Mouse (Mus musculus) heart, embryonic 14.5 days (tissue): ENCODE results near the gene Jhy. TPM values are rescaled to one million over a fixed set of nuclear protein-coding genes. Genes with fewer than 3 reads are reported as not detected.

Source experiments
- ATAC-seq: fragments of 200-750 bp; cut with Nextera tagmentation; 2 replicates; pipeline ENCODE4 v1.8.0; 2017; ENCODE audit warnings: low read depth, moderate TSS enrichment; ENCODE audit not compliant: insufficient number of reproducible peaks, insufficient read depth, low FRiP score
- H3K27ac ChIP-seq, 2 experiments: fragments of 200-500 bp in 1 of 2; fragments of 300-500 bp in 1 of 2; sonication (generic) in 1 of 2; replicated peaks in 1 of 2; 2 replicates each; pipeline ENCODE4 v1.5.1; 2012 to 2014; ENCODE audit warnings: low read depth in 2 of 2, low read length in 2 of 2, control low read depth in 1 of 2, mild to moderate bottlenecking in 1 of 2, mixed read lengths in 1 of 2; ENCODE audit not compliant: control insufficient read depth in 1 of 2, insufficient read depth in 1 of 2
- H3K27me3 ChIP-seq: fragments of 300-500 bp; sonication (generic); 2 replicates; pipeline ENCODE4 v1.6.1; 2014; ENCODE audit warnings: mild to moderate bottlenecking, low read length, control low read depth; ENCODE audit not compliant: control insufficient read depth, insufficient read depth
- H3K36me3 ChIP-seq: fragments of 300-500 bp; sonication (generic); 2 replicates; pipeline ENCODE4 v1.6.1; 2014; ENCODE audit warnings: mild to moderate bottlenecking, control low read depth, low read length, mixed read lengths; ENCODE audit not compliant: control insufficient read depth, insufficient read depth
- H3K4me1 ChIP-seq, 2 experiments: fragments of 200-500 bp in 1 of 2; fragments of 300-500 bp in 1 of 2; sonication (generic) in 1 of 2; 2 replicates each; pipeline ENCODE4 v1.6.1; 2012 to 2014; ENCODE audit warnings: low read length in 2 of 2, control low read depth in 1 of 2, mixed read lengths in 1 of 2; ENCODE audit not compliant: control insufficient read depth in 2 of 2, insufficient read depth in 2 of 2
- H3K4me2 ChIP-seq: fragments of 300-500 bp; sonication (generic); 2 replicates; pipeline ENCODE4 v1.6.1; 2014; ENCODE audit warnings: mild to moderate bottlenecking, low read length
- H3K4me3 ChIP-seq, 2 experiments: fragments of 200-500 bp in 1 of 2; fragments of 300-500 bp in 1 of 2; sonication (generic) in 1 of 2; 2 replicates each; pipeline ENCODE4 v1.5.1; 2012 to 2014; ENCODE audit warnings: low read length in 2 of 2, mild to moderate bottlenecking in 2 of 2, control low read depth in 1 of 2, low read depth in 1 of 2, moderate library complexity in 1 of 2; ENCODE audit not compliant: control insufficient read depth in 1 of 2, insufficient read depth in 1 of 2
- H3K9ac ChIP-seq: fragments of 300-500 bp; sonication (generic); 2 replicates; pipeline ENCODE4 v1.6.1; 2014; ENCODE audit warnings: mild to moderate bottlenecking, low read length
- H3K9me3 ChIP-seq: fragments of 300-500 bp; sonication (generic); 2 replicates; pipeline ENCODE4 v1.6.1; 2016; ENCODE audit warnings: low read length, control low read depth; ENCODE audit not compliant: control insufficient read depth
- WGBS: fragments of 180-500 bp; shearing (Covaris S2); extraction: QIAGEN DNeasy Blood & Tissue Kit; methylation state at CpG from one replicate; pipeline ENCODE4 v1.1.7; 2014; 5-methylcytosine and 5-hydroxymethylcytosine counted together
- polyA plus RNA-seq: library from polyadenylated mRNA; unstranded; fragments of >200 nt; fragmentation: Nextera tagmentation; extraction: Ambion mirVana; gene quantifications from 2 replicates; pipeline ENCODE4 v1.2.1, GENCODE M21; 2014

Jhy gene
- polyA plus RNA-seq, 1 experiment from 2014 or later, result not detected

- ATAC-seq, result no peak
- 78% methylated on average over 3 of the region's 3 CpGs for WGBS
- Histone ChIP-seq H3K36me3 (no peaks in the 10 kb centered on the region), H3K9ac (no peak overlapping the region), H3K4me1 (peaks cover 2 to 8% of the 10 kb centered on the region in 2 experiments; a peak in 1 of 4 replicates), H3K4me3 (no peak overlapping the region), H3K27ac (no peak overlapping the region), H3K4me2 (no peak overlapping the region), H3K27me3 (peaks cover 49% of the 10 kb centered on the region), H3K9me3 (peaks cover 3% of the 10 kb centered on the region; the same call in 1 of the 2 replicates)
Measured at GRCm38 (mm10) chr9:40961401-40961800, 2.5 kb downstream of the Jhy start.

GRCm38 (mm10) chr9:40949039-40949615 lies 14.8 kb downstream of the Jhy start:
- H3K9me3 ChIP-seq, result no peaks in the 10 kb centered on the region
- H3K27ac ChIP-seq, result no peak overlapping the region
- no peak overlapping the region for H3K9ac ChIP-seq
- H3K27me3 ChIP-seq, result no peaks in the 10 kb centered on the region
- WGBS, result 65% methylated on average over 18 of the region's 18 CpGs
- no peak for ATAC-seq
- H3K4me3 ChIP-seq, result no peak overlapping the region
- H3K4me1 ChIP-seq, result peaks cover 0 to 2% of the 10 kb centered on the region in 2 experiments; a peak in 1 of 4 replicates
- H3K36me3 ChIP-seq, result no peaks in the 10 kb centered on the region
- H3K4me2 ChIP-seq, result no peak overlapping the region

- 83% methylated on average over 6 of the region's 6 CpGs for WGBS
- ATAC-seq, result no peak
- Histone ChIP-seq H3K9ac (no peak overlapping the region), H3K4me3 (no peak overlapping the region), H3K27me3 (no peaks in the 10 kb centered on the region), H3K4me2 (no peak overlapping the region), H3K36me3 (no peaks in the 10 kb centered on the region), H3K27ac (no peak overlapping the region), H3K4me1 (peaks cover 0 to 2% of the 10 kb centered on the region in 2 experiments; a peak in 1 of 4 replicates), H3K9me3 (no peaks in the 10 kb centered on the region)
Measured at GRCm38 (mm10) chr9:40948473-40948872, 15.4 kb downstream of the Jhy start.

GRCm38 (mm10) chr9:40947131-40947530 lies 16.8 kb downstream of the Jhy start:
- no peak overlapping the region for H3K27ac ChIP-seq
- H3K4me3 ChIP-seq, result no peak overlapping the region
- peaks cover 0 to 2% of the 10 kb centered on the region in 2 experiments; a peak in 1 of 4 replicates for H3K4me1 ChIP-seq
- no peaks in the 10 kb centered on the region for H3K9me3 ChIP-seq
- H3K36me3 ChIP-seq, result no peaks in the 10 kb centered on the region
- no peak overlapping the region for H3K9ac ChIP-seq
- WGBS, result 26% methylated on average over 4 of the region's 4 CpGs
- no peak overlapping the region for H3K4me2 ChIP-seq
- H3K27me3 ChIP-seq, result no peaks in the 10 kb centered on the region
- ATAC-seq, result no peak

GRCm38 (mm10) chr9:40937425-40937824 lies 26.5 kb downstream of the Jhy start:
- H3K9ac ChIP-seq, result no peak overlapping the region
- ATAC-seq, result no peak
- H3K4me3 ChIP-seq, result no peak overlapping the region
- H3K4me1 ChIP-seq, result no peaks in the 10 kb centered on the region
- no peaks in the 10 kb centered on the region for H3K27me3 ChIP-seq
- 60% methylated on average over 7 of the region's 7 CpGs for WGBS
- no peaks in the 10 kb centered on the region for H3K36me3 ChIP-seq
- H3K4me2 ChIP-seq, result no peak overlapping the region
- no peak overlapping the region for H3K27ac ChIP-seq
- H3K9me3 ChIP-seq, result no peaks in the 10 kb centered on the region

- 44% methylated on average over 3 of the region's 3 CpGs for WGBS
- H3K4me2 ChIP-seq, result no peak overlapping the region
- no peaks in the 10 kb centered on the region for H3K4me1 ChIP-seq
- no peaks in the 10 kb centered on the region for H3K36me3 ChIP-seq
- H3K4me3 ChIP-seq, result no peak overlapping the region
- H3K9me3 ChIP-seq, result no peaks in the 10 kb centered on the region
- no peaks in the 10 kb centered on the region for H3K27me3 ChIP-seq
- H3K27ac ChIP-seq, result no peak overlapping the region
- ATAC-seq, result no peak
- H3K9ac ChIP-seq, result no peak overlapping the region
Measured at GRCm38 (mm10) chr9:40933323-40933722, 30.6 kb downstream of the Jhy start.

- no peaks in the 10 kb centered on the region for H3K9me3 ChIP-seq
- ATAC-seq, result no peak
- WGBS, result 80% methylated on average over 17 of the region's 17 CpGs
Measured at GRCm38 (mm10) chr9:40927351-40927980, 36.5 kb downstream of the Jhy start.

More at GRCm38 (mm10) chr9:40927351-40927980, 36.5 kb downstream of the Jhy start:
- Histone ChIP-seq H3K27me3 (no peaks in the 10 kb centered on the region), H3K9ac (no peak overlapping the region), H3K4me3 (no peak overlapping the region), H3K27ac (no peak overlapping the region), H3K4me1 (no peaks in the 10 kb centered on the region), H3K4me2 (no peak overlapping the region), H3K36me3 (no peaks in the 10 kb centered on the region)
